Mouse (Mus musculus) left cerebral cortex, adult 2 months (tissue): ENCODE results near the gene Cachd1. TPM values are rescaled to one million over a fixed set of nuclear protein-coding genes. Genes with fewer than 3 reads are reported as not detected.

Experiments used
- DNase-seq, 2 experiments: peaks; one replicate each; pipeline ENCODE4 v3.0.0; 2021 to 2022; ENCODE audit warnings: low spot score in 2 of 2, mixed read lengths in 1 of 2; ENCODE audit errors: extremely low spot score in 1 of 2
- H3K27ac ChIP-seq: fragments of 200-600 bp; 2 replicates; pipeline ENCODE4 v1.8.1; 2022
- H3K4me3 ChIP-seq: fragments of 200-600 bp; 2 replicates; pipeline ENCODE4 v1.8.1; 2022
- CTCF ChIP-seq: fragments of 200-600 bp; IDR thresholded peaks from 2 replicates; pipeline ENCODE4 v1.8.1; 2022; ENCODE audit warnings: antibody characterized with exemption, mild to moderate bottlenecking, moderate library complexity
- intact Hi-C: fragments of 180-260 bp; cut with DNase I; formaldehyde crosslinking; loops from one replicate; pipeline ENCODE4 v1.15.1; 2025
- total RNA-seq, 2 experiments: library from RNA; stranded (reverse); gene quantifications; 2 replicates each; pipeline ENCODE4 v1.2.3; 2021

The Cachd1 gene
- total RNA-seq, 2 experiments from 2014 or later: 9.2 to 15.9 TPM

DNA sequence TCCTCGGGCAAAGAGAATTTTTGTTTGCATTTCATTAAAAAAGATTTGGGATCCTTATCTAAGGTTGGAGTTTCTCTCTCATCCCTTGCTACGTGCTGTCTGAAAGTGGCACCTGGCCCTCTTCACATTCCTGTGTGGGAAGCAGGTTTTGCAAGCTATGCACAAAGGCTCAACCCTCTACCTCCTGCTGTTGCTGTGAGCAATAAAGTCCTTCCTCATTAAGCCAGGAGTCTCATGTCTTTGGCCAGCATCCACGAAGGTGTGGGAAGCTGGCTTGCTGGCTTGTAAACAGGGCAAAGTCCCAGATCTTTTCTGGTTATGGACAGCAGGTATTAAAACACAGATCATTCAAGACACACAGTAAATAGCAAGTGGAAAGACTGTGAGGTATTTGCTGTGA lies 7.9 kb upstream of the Cachd1 start:
- intact Hi-C loops: no loop called here
- TF ChIP-seq CTCF: no peak
- DNase-seq: no peak
- Histone ChIP-seq H3K4me3 (no peak overlapping the region), H3K27ac (no peak overlapping the region)

DNA sequence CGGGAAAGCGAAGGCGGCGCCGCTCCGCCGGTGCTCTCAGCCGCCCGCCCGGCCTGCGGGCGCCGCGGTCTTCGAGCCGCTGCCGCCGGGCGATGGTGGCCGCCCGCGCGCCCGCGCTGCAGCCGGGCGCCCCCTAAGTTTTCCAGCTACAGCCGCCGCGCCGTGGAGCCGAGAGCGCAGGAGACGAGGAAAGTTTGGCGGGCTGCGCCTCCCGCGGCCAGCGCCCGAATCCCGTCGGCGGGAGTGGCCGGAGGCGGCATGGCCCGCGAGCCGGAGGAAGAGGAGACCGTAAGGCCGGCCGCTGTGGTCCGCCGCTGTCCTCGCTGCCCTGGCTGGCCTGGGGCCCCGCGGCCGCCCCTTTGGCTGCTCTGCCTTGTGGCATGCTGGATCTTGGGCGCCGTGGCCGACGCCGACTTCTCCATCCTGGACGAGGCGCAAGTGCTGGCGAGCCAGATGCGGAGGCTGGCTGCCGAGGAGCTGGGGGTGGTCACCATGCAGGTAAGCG lies 448 bp downstream of the Cachd1 start:
- no peak for TF ChIP-seq CTCF
- peak overlapping the region; percentile 83 for H3K4me3 ChIP-seq
- peak overlapping the region; percentile 67 for H3K27ac ChIP-seq
- intact Hi-C loops: loop anchor here (2.0 to 5.0 kb wide), 4 partner anchors 135 to 370 kb away; no protein-coding TSS in a partner anchor
- peak in 1 of 2 experiments; percentile 54 for DNase-seq

DNA sequence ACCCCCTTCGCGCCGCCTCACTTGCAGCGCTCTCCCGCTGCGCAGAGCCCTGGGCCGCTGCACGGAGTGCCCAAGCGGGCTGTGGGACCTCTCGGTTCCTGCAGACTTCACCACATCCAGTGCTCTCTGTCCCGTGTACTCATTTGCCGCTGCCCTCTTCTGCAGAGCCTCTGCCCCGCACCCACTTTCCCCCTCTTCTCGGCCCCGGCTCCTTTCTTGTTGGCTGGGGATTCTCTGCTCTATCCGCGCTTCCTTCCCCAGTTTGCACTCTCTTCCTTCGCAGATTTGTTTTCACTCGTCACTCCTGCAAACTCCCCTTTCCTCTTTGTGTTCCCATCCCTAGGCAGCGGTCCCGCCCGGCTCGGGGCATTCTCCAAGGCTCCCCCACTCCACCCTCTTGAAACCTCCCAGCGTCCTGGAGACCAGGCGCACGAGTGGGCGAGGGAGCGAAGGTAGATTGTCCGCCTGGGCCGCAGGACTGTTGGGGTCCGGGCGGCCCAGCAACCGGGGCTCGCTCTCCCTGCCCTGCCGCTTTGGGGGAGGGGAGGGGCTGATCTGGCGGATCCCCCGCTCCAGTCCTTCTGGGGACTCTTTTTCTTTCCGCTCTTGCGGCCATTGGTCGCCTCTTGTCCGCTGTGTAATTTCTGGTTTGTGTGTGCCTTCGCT lies 1.0 kb downstream of the Cachd1 start:
- no peak for TF ChIP-seq CTCF
- peak overlapping the region; percentile 67 for H3K27ac ChIP-seq
- peak overlapping the region; percentile 83 for H3K4me3 ChIP-seq
- intact Hi-C loops: loop anchor here (2.0 to 5.0 kb wide), 4 partner anchors 135 to 370 kb away; no protein-coding TSS in a partner anchor
- peak; percentile 15 to 22 for DNase-seq

DNA sequence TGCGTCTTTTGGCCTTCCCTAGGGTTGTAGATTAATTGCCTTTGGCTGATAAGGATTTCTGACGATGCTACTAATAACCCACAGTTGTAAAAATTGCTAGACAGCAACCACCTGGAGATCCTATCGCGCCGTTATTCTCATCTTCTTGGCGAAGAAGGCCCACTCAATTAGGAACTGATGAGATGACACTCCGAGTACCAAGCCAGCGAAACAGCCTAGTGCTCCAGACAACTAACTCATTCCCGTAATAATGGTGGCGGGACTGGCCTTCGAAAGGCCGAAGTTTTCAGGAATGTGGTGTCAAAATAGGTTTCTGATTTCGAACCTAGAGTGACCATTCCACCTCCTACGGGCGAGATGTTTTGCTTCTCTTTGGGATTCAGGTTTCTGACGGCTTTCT lies 1.6 kb downstream of the Cachd1 start:
- peak overlapping the region; percentile 83 for H3K4me3 ChIP-seq
- no peak for TF ChIP-seq CTCF
- no peak overlapping the region for H3K27ac ChIP-seq
- no peak for DNase-seq
- intact Hi-C loops: loop anchor here (5.0 kb wide), 3 partner anchors 134 to 369 kb away; no protein-coding TSS in a partner anchor

DNA sequence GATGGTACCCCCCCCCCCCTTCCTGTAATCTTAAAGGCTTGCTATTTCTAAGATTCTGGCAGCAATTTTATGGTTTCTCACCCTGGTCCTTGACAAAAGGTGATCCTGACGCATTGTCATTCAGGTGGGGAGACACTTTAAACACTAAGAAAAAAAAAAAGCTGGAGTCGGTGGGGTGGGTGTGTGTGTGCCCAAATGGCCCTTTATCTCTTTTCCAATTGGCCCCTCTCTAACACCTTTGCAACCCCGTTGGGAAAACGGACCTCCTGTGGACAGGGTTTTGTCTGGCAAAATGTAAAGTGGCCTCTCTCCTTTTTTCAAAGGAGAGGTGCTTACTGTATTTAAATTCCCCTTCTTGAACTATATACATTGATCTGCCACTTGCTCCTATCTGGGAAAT lies 2.5 kb downstream of the Cachd1 start:
- H3K27ac ChIP-seq: no peak overlapping the region
- intact Hi-C loops: loop anchor here (5.0 kb wide), 3 partner anchors 133 to 368 kb away; no protein-coding TSS in a partner anchor
- no peak for TF ChIP-seq CTCF
- H3K4me3 ChIP-seq: no peak overlapping the region
- no peak for DNase-seq

DNA sequence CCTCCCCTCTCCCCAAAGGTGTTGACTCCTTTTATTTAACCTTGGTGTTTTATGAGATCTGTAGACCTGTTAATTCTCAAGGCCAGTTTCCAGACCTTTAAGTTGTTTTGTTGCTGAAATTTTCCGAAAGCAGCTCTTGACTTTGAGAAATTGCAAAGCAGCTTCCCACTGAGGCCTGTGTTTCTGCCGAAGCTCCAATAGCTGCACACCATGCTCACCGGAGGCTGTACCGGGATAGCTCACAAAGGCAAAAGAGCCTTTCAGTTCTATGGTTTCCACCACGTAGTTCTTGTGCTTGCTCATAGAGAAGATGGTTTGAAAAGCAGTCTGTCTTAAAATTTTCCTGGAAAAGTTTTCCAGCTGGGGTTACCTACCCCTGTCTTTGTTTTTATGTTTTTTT lies 3.2 kb downstream of the Cachd1 start:
- no peak overlapping the region for H3K27ac ChIP-seq
- no peak for TF ChIP-seq CTCF
- intact Hi-C loops: loop anchor here (5.0 kb wide), 3 partner anchors 133 to 368 kb away; no protein-coding TSS in a partner anchor
- no peak overlapping the region for H3K4me3 ChIP-seq
- no peak for DNase-seq

DNA sequence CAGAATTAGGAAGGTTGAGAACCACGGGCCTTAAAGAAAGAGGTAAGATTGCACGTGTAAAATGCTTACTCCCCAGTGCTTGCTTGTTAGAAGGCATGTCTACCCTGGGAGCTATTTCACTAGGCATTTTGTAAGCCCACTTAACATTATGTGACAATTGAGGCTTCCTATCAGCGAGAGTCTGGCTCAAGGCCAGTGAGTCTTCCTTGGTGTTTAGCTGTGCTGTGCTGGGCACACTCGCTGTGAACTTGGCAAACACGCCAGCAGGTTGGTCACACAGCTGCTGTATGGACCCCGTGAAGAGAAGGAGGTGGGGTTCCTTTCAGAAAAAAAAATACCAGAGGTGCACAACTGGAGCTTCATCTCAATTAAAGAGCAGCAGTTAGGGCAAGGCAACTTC lies 4.4 kb downstream of the Cachd1 start:
- TF ChIP-seq CTCF: no peak
- Histone ChIP-seq H3K27ac (no peak overlapping the region), H3K4me3 (no peak overlapping the region)
- DNase-seq: no peak
- intact Hi-C loops: no loop called here

DNA sequence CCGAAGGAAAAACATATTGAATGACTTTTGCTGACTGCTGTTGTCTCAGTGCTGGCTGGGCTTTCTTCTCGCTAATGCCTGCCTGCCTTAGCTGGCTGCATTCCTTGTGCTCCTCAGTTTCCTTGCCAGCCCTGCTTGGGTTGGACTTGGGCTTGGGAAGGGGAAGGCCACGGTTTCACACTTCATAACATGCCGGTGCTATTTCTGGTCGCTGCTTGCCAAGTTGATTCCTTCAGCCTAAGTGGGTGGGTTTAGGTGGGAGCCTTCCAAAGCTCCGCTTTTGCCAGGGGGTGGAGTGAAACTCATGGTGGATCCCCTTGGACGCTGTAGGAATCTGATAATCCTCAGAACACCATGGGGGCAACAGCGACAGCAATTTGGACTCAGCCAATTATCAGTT lies 5.9 kb downstream of the Cachd1 start:
- DNase-seq: no peak
- no peak for TF ChIP-seq CTCF
- intact Hi-C loops: no loop called here

DNA sequence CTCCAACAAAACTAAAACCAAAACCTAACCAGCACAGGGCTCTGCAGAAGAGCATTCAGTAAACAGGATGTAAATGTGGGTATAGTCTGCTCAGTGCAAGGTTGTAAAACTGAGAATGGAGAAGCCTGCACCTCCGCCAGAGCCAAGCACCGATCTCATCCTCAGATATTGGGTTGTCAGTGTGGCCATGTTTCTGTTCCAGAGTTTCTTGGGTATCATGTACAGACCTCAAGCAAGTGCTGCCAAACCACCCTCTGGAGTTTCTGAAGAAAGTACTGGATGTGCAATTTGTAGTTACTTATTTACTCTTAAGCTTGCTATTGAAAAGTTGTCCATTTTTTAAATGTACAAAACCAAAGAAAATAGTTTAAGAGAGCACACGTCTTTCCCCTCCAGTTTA lies 6.4 kb downstream of the Cachd1 start:
- no peak for DNase-seq
- intact Hi-C loops: no loop called here
- no peak overlapping the region for H3K27ac ChIP-seq
- no peak for TF ChIP-seq CTCF
- H3K4me3 ChIP-seq: no peak overlapping the region

More for the DNA sequence above, 5.9 kb downstream of the Cachd1 start:
- Histone ChIP-seq H3K4me3 (no peak overlapping the region), H3K27ac (no peak overlapping the region)

DNA sequence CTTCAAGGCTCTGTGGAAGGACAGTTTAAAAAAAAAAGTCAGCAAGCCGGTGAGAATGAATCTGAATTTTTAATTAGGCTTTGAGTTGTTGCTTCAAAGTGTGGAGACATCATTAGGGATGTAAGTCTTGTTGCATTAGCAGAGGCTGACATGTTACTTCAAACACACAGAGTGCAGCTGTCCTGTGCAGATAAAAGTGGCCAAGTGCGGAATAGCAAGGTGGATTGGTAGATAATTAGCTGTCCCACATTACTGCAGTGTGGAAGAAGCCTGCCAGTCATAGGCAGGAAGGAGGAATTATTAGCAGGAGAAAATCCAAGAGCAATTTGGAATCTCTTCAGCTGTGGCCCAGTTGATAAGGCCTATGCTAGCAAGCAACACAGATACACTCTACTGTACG lies 10.7 kb downstream of the Cachd1 start:
- intact Hi-C loops: no loop called here
- H3K4me3 ChIP-seq: no peak overlapping the region
- H3K27ac ChIP-seq: no peak overlapping the region
- DNase-seq: no peak
- TF ChIP-seq CTCF: no peak

DNA sequence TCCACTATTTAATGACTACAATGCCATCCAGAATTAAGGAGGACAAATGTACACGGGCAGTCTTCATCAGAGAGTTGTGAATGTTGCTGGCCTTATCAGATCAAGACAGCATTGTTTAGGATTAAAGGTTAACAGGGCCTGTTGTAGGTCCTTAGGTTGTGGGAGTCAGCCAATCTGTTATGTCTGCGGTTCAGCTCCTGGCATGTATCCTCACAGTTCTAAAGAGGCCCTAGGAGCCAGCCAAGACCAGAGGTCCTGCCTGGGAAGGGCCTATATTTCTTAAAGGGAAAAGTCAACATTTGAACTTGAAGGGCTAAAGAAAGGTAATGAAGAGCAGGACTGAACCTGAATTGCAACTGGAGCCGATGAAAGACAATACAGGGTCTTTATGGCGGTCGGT lies 13.7 kb downstream of the Cachd1 start:
- intact Hi-C loops: no loop called here
- no peak for DNase-seq
- H3K4me3 ChIP-seq: no peak overlapping the region
- H3K27ac ChIP-seq: no peak overlapping the region
- no peak for TF ChIP-seq CTCF

DNA sequence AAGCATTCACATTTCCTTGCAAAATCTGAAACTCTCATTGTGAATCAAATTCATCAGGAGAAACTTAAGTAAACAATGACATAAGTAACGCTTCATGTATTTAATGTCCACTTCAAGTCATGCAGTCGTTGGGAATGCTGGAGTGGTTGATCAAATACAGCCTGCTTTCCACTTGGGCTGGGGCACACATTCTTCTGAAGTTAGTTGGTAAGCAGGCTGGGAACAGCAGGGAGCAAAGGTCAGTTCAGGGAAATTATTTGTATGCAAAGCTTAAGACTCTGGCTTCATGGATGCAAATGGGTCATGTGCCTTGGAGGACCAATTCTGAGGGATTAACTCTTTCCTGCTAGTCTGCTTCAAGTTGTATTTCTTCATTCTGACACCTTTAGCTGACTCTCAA lies 16.7 kb downstream of the Cachd1 start:
- H3K4me3 ChIP-seq: no peak overlapping the region
- intact Hi-C loops: no loop called here
- TF ChIP-seq CTCF: no peak
- no peak overlapping the region for H3K27ac ChIP-seq
- no peak for DNase-seq

DNA sequence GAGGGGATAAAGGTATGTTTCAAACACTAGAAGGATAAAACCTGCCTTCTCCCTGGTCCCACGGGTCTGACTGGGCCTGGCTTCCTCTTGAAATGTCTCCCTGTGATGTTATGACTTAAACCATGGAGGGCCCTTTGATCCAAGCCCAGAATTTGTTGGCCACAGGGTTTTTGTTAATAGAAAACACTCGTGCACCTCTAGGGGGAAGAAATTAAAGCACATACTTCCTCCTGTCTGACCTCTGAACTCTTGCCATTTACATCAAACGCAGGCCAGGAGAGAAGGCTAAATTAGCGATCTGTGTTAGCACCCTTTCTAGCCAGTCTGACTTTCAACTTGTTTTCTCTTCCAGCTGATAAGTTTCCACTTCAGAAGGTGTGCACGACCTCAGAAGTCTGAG lies 19.0 kb downstream of the Cachd1 start:
- TF ChIP-seq CTCF: no peak
- no peak overlapping the region for H3K4me3 ChIP-seq
- intact Hi-C loops: no loop called here
- H3K27ac ChIP-seq: no peak overlapping the region
- DNase-seq: no peak
